Mouse (Mus musculus): ENCODE results near the gene Gm49395. TPM values are rescaled to one million over a fixed set of nuclear protein-coding genes. Genes with fewer than 3 reads are reported as not detected.

The Gm49395 gene
- polyA plus RNA-seq, 1 experiment from 2014 or later, result not detected

DNA sequence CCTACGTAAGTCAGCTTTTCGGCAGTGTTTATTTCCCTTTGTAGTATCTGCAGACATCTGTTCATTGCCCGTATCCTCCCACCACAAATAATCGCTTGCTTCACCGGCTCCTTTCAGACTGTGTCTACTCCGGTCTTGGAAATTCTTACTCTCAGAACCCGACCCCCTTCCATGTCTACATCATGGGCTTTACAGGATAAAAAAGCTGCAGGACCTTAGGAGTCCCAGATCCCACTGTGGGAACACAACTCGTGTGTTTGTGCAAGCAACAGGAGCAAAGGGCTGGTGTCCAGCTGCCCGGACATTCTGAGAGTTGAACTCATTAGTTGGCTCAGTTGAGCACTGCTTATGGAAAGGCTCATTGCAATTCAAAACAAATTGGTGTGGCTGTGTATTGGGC is 46.9 kb downstream of the Gm49395 start:
- Histone ChIP-seq H3K4me3 (ENCODE audit: inconsistent target) (no peak overlapping the region), H3K79me2 (ENCODE audit: inconsistent target) (no peaks in the 10 kb centered on the region), H3K36me3 (ENCODE audit: inconsistent target) (no peaks in the 10 kb centered on the region), H3K27ac (no peak overlapping the region)
- WGBS (ENCODE audit: missing documents), result 76% methylated on average over 9 of the region's 9 CpGs

DNA sequence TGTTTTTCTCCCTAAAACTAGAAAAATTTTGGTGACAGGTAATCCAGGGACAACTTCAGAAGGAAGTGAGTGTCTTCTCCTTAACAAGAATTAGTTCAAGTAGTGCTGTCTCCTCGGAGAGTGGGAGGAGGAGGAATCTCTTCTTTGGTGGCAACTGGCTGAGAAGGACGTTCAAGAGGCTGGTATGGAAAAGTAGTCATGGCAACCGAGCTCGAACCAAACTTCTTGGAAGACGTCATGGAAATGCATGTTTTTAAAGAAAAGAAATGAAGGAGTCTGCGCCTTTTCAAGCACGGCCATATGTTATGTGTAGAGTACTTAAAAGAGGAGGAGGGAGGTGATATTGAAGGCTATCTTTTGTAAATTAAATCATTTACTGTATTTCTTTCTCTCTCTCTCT is 49.2 kb downstream of the Gm49395 start:
- WGBS (ENCODE audit: missing documents), result 82% methylated on average over 7 of the region's 7 CpGs
- Histone ChIP-seq H3K27ac (no peak overlapping the region), H3K36me3 (ENCODE audit: inconsistent target) (no peaks in the 10 kb centered on the region), H3K79me2 (ENCODE audit: inconsistent target) (no peaks in the 10 kb centered on the region), H3K4me3 (ENCODE audit: inconsistent target) (no peak overlapping the region)

DNA sequence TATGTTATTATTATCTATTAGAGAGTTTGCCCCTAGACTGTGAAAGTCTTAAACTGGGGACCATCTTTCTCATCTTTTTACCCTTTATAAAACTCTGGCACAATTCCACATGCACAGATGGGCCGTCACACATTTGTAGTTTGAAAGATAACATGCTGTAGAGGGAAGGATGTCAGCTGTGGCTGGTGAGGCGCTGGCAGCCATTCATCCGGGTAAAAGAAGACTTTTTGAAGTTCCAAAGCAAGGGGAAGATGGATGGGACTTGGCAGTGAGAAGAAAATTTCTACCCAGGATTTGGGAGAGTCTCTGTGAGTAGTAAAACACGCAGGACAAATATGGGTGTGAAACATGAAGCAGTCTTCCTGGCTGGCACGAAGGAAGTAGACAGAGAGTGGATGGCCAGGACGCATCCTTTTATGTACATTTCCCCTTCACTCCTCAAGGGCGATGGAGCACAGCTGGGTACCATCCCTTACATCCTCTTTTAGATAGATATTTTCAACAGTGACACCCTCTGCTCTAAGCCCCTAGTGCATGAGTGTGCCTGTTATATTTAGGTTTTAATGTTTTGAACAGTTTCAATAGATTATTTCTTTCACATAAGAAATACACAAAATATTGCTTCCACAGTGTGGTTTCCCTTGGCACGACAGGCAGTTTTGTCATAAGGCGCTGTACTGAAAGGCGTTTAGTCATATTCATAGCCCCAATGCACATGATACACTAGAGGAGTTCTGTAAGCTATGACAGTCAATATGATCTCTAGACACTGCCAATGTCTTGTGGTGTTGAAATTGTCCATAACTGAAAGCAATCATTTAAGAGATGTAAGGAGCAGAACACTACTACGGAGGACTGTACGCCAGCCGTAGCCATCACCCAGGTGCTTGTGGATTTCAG is 50.8 kb downstream of the Gm49395 start:
- Histone ChIP-seq H3K36me3 (ENCODE audit: inconsistent target) (no peaks in the 10 kb centered on the region), H3K79me2 (ENCODE audit: inconsistent target) (no peaks in the 10 kb centered on the region), H3K4me3 (ENCODE audit: inconsistent target) (no peak overlapping the region), H3K27ac (no peak overlapping the region)
- 85% methylated on average over 13 of the region's 13 CpGs for WGBS (ENCODE audit: missing documents)

DNA sequence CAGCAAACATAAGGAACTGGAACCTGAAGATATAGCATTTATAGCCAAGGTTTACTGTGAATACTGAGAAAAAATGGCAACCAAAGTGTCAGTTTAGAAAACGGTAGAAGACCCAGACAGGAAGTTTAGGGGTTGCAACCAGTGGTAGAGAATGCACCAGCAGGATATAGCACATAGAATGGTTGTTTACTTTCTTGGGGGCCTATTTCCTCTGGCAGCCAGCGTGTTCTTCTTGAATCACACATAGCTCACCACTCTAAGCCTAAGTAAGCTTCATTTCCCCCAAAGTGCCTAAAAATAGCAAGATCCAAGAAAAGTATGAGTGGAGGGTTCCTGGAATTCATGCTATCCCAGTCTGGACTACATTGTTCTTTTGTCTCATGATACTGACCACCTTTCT is 59.1 kb downstream of the Gm49395 start:
- H3K4me3 ChIP-seq (ENCODE audit: inconsistent target), result no peak overlapping the region
- H3K36me3 ChIP-seq (ENCODE audit: inconsistent target), result no peaks in the 10 kb centered on the region
- H3K79me2 ChIP-seq (ENCODE audit: inconsistent target), result no peaks in the 10 kb centered on the region
- WGBS (ENCODE audit: missing documents), result 38% methylated on average over 2 of the region's 2 CpGs
- no peak overlapping the region for H3K27ac ChIP-seq

DNA sequence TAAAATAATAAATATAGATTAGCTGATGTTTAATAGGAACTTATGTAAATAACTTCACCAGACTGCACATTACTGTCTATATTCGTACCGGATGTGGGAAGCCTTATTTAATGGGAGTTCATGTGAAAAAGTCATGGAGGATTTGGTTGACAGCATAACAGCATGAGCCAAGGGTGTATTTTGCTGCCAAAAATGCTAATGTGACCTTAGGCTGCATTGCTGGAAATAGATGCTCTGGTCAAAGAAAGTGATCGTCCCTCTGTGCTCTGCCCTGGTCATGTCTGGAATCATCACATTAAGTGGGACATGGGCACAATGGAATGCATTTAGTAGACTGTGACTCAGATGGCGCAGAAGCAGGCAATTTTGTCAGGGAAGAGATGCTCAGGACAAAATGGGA is 64.4 kb downstream of the Gm49395 start:
- no peaks in the 10 kb centered on the region for H3K79me2 ChIP-seq (ENCODE audit: inconsistent target)
- no peak overlapping the region for H3K27ac ChIP-seq
- no peaks in the 10 kb centered on the region for H3K36me3 ChIP-seq (ENCODE audit: inconsistent target)
- no peak overlapping the region for H3K4me3 ChIP-seq (ENCODE audit: inconsistent target)
- WGBS (ENCODE audit: missing documents), result 92% methylated on average over 4 of the region's 4 CpGs

DNA sequence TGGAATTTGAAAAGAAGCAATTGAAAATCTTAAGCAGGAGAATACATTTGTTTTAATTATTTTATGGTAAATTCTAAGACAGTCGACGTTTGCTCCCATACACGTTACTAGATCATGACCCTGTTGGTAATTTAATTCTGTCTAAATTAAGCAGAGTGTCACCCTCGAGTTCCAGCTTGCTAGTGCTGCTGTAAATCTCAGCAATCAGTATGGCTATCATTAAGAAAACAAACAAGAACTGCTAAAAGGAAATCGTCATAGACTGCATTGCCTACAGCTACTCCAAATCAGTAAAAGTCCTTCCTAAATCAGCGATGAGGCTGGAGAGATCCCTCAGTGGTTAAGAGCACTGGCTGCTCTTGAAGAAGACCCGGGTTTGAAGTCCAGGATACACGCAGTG is 66.3 kb downstream of the Gm49395 start:
- 54% methylated on average over 8 of the region's 8 CpGs for WGBS (ENCODE audit: missing documents)
- Histone ChIP-seq H3K27ac (no peak overlapping the region), H3K79me2 (ENCODE audit: inconsistent target) (no peaks in the 10 kb centered on the region), H3K36me3 (ENCODE audit: inconsistent target) (no peaks in the 10 kb centered on the region), H3K4me3 (ENCODE audit: inconsistent target) (no peak overlapping the region)

DNA sequence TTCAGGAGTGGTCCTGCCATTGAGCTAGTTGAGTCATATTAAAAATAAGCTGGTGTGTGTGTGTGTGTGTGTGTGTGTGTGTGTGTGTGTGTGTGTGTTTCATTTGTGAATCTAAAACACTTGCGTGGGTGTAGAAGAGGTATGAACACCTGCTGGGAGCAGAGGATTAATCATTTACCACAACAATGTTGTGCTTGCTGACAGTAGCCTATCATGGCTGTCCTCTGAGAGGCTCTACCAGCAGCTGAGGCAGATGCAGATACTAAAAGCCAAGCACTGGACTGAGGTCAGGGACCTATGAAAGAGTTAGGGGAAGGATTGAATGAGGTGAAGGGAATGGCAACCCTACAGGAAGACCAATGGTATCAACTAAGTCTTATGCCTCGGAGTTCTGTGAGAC is 68.6 kb downstream of the Gm49395 start:
- Histone ChIP-seq H3K4me3 (ENCODE audit: inconsistent target) (no peak overlapping the region), H3K27ac (no peak overlapping the region), H3K79me2 (ENCODE audit: inconsistent target) (no peaks in the 10 kb centered on the region), H3K36me3 (ENCODE audit: inconsistent target) (no peaks in the 10 kb centered on the region)
- 95% methylated on average over 2 of the region's 2 CpGs for WGBS (ENCODE audit: missing documents)

DNA sequence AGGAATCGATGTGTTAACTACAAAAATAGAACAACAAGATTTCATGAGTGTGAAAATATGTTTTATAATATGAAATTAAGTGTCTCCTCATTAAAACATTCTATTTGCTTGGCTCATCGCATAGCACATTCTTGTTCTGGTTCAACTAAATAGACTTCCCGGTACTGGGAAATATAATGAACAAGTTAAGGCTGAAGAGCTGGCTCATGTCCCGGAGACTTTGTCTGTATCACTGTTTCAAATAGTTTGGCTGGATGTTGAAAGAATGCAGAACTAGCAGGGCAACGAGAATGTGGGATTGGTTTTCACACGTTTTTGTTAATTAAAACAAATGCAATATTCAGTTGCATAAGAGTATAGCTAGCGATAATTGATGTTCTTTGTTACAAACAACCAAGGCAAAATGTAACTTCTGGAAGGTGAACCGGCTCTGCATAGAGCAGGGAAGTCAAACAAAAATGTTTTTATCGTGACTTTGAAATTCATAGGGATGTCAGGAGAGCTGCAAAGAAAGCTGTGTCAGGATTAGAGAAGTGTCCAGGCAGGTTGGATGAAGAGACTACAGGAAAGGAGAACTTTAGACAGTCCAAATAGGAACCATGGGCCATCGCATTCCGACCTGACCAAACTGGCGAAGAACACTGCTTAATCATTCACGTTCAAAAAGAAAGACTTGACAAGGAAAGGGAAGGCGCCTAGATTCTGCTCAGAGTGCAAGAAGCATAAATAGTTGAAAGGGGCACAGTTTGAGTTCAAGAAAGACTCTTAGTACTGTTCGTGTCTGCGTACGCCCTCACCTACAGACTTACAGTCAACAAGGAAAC is 70.3 kb downstream of the Gm49395 start:
- H3K27ac ChIP-seq, result no peak overlapping the region
- WGBS (ENCODE audit: missing documents), result 88% methylated on average over 17 of the region's 17 CpGs
- H3K36me3 ChIP-seq (ENCODE audit: inconsistent target), result no peaks in the 10 kb centered on the region

DNA sequence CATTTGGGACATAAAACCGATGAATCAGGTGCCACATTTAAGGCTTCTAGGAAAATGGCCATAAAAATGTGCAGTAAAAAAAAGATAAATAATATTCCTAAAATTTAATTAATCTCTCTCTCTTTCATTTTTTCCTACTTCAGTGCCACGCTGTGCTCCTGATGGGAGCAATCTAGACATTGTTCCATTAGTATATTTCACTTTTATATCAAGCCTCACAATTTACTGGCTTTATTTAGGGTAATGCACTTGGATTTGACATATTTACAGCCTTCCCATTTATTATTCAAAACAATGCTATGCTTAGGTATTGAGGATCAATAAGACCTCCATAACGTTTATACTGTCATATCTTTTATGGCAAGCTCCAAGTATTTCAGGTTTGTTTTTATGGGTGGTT is 76.3 kb downstream of the Gm49395 start:
- no peaks in the 10 kb centered on the region for H3K36me3 ChIP-seq (ENCODE audit: inconsistent target)
- H3K4me3 ChIP-seq (ENCODE audit: inconsistent target), result no peak overlapping the region
- H3K27ac ChIP-seq, result no peak overlapping the region
- H3K79me2 ChIP-seq (ENCODE audit: inconsistent target), result no peaks in the 10 kb centered on the region
- 91% methylated on average over 3 of the region's 3 CpGs for WGBS (ENCODE audit: missing documents)

More for the DNA sequence above, 70.3 kb downstream of the Gm49395 start:
- no peak overlapping the region for H3K4me3 ChIP-seq (ENCODE audit: inconsistent target)
- H3K79me2 ChIP-seq (ENCODE audit: inconsistent target), result no peaks in the 10 kb centered on the region

DNA sequence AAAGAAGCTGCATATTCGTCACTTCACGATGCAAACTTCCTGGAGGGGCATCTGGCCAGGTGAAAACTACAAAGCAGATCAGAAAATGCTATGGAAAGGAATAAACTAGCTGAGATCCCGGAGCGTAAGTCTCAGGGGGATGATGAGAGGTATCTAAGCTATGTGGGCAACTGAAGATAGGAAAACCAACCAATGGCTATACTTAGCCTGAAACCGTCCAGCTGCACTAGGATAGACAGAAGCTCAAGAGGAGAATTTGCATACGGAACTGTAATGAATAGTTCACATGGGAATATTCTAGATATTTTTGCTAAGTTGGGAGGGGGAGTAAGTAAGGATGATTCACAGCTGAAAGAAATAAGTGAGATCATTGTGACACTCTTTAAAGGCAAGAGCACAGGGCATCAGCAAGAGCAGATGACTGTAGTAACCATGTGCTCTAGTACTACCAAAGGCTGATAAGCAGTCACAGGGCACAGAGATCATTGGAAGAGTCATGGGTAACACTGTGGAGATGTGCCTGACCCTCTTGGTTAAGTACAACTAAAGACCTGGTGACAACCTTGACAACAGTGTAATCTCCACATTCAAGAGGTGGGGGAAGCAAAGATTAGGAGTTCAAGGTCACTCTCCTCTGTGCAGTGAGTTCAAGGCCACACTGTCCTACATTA is 79.5 kb downstream of the Gm49395 start:
- Histone ChIP-seq H3K27ac (no peak overlapping the region), H3K79me2 (ENCODE audit: inconsistent target) (no peaks in the 10 kb centered on the region), H3K4me3 (ENCODE audit: inconsistent target) (no peak overlapping the region), H3K36me3 (ENCODE audit: inconsistent target) (no peaks in the 10 kb centered on the region)
- 92% methylated on average over 6 of the region's 6 CpGs for WGBS (ENCODE audit: missing documents)

DNA sequence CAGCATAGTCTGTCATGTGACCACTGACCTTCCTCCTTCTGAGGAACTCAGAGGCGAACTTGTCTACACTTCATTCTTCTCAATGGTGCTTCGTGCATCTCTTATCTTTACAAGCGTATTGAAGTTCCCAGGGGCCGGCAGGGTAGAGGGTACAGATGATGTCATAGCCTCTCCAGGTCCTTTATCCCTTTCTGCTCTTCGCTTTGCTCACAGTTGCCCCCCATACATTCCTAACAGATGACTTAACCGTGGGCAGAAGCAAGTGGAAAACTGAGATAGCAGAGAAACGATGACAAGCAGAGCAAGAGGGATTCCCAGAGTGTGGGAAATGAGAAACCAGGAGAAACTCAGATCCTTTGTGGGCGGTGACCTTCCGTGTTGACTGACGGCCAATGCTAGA is 80.3 kb downstream of the Gm49395 start:
- H3K27ac ChIP-seq, result no peak overlapping the region
- 71% methylated on average over 10 of the region's 10 CpGs for WGBS (ENCODE audit: missing documents)
- H3K79me2 ChIP-seq (ENCODE audit: inconsistent target), result no peaks in the 10 kb centered on the region
- no peak overlapping the region for H3K4me3 ChIP-seq (ENCODE audit: inconsistent target)
- no peaks in the 10 kb centered on the region for H3K36me3 ChIP-seq (ENCODE audit: inconsistent target)

DNA sequence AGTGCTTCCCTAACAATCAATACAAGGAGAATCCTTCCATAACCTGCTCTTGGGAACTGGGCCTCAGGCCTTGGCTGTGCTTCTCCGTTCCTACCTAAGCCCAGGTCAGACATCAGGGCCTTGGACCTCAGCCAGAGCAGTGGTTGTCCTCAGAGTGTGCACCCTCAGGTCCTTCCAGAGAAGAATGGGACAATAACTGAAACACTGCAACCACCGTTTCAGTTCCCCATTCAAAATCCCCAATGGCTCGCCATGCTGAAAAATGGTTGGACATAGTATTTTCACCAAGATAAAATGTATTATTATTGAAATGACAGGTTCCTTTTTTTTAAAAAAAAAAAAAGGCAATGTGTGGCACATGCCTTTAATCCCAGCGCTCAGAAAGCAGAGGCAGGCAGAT is 81.0 kb downstream of the Gm49395 start:
- Histone ChIP-seq H3K79me2 (ENCODE audit: inconsistent target) (no peaks in the 10 kb centered on the region), H3K4me3 (ENCODE audit: inconsistent target) (no peak overlapping the region), H3K27ac (no peak overlapping the region), H3K36me3 (ENCODE audit: inconsistent target) (no peaks in the 10 kb centered on the region)
- 56% methylated on average over 4 of the region's 4 CpGs for WGBS (ENCODE audit: missing documents)

DNA sequence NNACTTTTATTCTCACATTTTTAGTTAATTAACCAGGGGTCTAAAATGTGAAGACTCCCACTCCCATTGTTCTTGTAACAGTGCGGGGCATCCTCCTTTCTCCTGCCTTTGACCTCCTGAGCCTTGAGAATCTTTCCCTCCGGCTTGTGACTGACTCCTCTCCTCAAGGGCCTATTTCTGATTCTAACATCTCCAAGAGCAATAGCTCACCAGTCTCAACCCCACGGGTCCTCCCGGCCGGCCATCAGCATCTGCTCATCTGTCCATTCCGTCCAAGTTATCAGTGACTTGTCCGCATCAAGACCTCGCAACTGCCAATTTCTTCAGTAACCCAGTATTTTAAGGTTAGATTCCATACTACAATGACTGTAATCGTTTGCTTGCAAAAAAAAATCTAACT is 84.2 kb downstream of the Gm49395 start:
- 95% methylated on average over 9 of the region's 9 CpGs for WGBS (ENCODE audit: missing documents)
- H3K36me3 ChIP-seq (ENCODE audit: inconsistent target), result no peaks in the 10 kb centered on the region
- H3K27ac ChIP-seq, result no peak overlapping the region
- H3K4me3 ChIP-seq (ENCODE audit: inconsistent target), result no peak overlapping the region
- H3K79me2 ChIP-seq (ENCODE audit: inconsistent target), result no peaks in the 10 kb centered on the region

DNA sequence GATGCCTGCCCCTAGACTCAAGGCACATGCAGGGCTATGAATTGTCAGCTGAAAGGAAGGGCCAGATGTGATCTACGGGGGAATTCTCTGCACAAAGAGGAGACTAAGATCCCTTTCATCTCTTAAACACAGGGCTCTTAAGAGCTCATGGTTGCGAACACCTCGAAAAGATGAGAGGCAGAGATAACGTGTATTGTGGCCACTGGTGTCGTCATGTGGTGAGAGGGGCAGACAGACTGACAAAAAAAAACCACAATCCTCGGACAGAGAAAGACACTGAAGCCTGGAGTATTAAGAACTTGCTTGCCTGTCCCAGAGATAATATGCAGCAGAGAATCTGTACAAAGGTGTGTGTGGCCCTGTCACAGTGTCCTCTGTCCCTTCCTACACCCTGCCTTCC is 90.2 kb downstream of the Gm49395 start:
- Histone ChIP-seq H3K79me2 (ENCODE audit: inconsistent target) (no peaks in the 10 kb centered on the region), H3K36me3 (ENCODE audit: inconsistent target) (no peaks in the 10 kb centered on the region), H3K27ac (no peak overlapping the region), H3K4me3 (ENCODE audit: inconsistent target) (no peak overlapping the region)
- WGBS (ENCODE audit: missing documents), result 39% methylated on average over 6 of the region's 6 CpGs

Data from macrophage (primary cell).